Mouse (Mus musculus) E14TG2a.4 (cell line): ENCODE measurements around the gene Ube2d3.

ENCODE experiments used
- H3K27me3 ChIP-seq: 2 replicates; pipeline ENCODE4 v1.6.1; 2014; ENCODE audit warnings: low read length, control low read depth; ENCODE audit not compliant: insufficient read depth
- H3K36me3 ChIP-seq: 2 replicates; pipeline ENCODE4 v1.6.1; 2014; ENCODE audit warnings: low read length, control low read depth; ENCODE audit not compliant: insufficient read depth
- H3K4me1 ChIP-seq: replicated peaks from 2 replicates; pipeline ENCODE4 v1.6.1; 2014; ENCODE audit warnings: low read depth, low read length, control low read depth
- H3K4me3 ChIP-seq: replicated peaks from 2 replicates; pipeline ENCODE4 v1.5.1; 2014; ENCODE audit warnings: mild to moderate bottlenecking, low read length
- H3K9me3 ChIP-seq: 2 replicates; pipeline ENCODE4 v1.6.1; 2014; ENCODE audit warnings: low read length, control low read depth
- CTCF ChIP-seq: conservative IDR thresholded peaks from 2 replicates; pipeline ENCODE4 v1.5.1; 2014; ENCODE audit warnings: low read length
- NANOG ChIP-seq: IDR thresholded peaks from 2 replicates; pipeline ENCODE4 v1.6.1; 2014; ENCODE audit warnings: borderline replicate concordance, low read length, mixed read lengths
- POU5F1 ChIP-seq: IDR thresholded peaks from 2 replicates; pipeline ENCODE4 v1.6.1; 2014; ENCODE audit warnings: low read length, borderline replicate concordance

Ube2d3 gene

DNA sequence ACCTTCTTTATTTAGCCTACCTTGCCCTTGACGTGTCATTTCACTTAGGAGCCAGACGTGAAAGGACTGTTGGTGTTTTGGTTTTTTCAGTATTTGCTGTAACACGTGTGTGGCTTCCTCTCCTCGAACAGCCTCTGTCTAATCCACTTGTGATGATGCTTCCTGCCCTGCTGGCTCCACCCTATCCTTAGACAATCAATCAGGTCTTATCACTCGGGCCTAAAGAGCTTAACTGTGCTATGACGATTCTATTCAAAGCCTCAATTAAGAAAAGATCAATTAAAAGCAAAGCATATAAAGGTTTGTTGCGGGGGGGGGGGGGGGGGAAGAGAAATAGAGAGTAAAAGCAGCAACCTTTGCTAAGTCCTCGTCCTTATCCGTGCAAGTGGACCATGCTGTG is 30.6 kb upstream of the Ube2d3 start:
- TF ChIP-seq POU5F1 (no peak), CTCF (no peak), NANOG (no peak)
- Histone ChIP-seq H3K4me3 (no peak overlapping the region), H3K36me3 (peaks cover 12% of the 10 kb centered on the region; the same call in 1 of the 2 replicates), H3K9me3 (no peaks in the 10 kb centered on the region), H3K4me1 (peaks cover 29% of the 10 kb centered on the region), H3K27me3 (no peaks in the 10 kb centered on the region)

DNA sequence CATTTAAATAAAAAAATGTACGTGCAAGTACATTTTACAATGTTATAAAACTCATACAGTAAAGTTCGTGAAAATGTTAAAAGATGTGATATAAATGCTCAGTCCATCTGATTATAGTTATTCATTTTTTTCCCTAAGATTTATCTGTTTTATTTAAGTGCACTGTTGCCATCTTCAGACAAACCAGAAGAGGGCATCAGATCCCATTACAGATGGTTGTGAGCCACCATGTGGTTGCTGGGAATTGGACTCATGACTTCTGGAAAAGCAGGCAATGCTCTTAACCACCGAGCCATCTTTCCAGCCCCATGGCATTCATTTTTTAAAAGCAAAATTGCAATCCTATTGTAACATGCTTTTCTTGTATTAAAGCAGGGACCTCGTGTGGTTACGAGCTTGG is 28.7 kb upstream of the Ube2d3 start:
- peak; percentile 43 for TF ChIP-seq CTCF
- no peak for TF ChIP-seq POU5F1
- Histone ChIP-seq H3K4me1 (peaks cover 28% of the 10 kb centered on the region), H3K4me3 (no peak overlapping the region), H3K9me3 (no peaks in the 10 kb centered on the region), H3K27me3 (no peaks in the 10 kb centered on the region), H3K36me3 (peaks cover 18% of the 10 kb centered on the region; the same call in 1 of the 2 replicates)

DNA sequence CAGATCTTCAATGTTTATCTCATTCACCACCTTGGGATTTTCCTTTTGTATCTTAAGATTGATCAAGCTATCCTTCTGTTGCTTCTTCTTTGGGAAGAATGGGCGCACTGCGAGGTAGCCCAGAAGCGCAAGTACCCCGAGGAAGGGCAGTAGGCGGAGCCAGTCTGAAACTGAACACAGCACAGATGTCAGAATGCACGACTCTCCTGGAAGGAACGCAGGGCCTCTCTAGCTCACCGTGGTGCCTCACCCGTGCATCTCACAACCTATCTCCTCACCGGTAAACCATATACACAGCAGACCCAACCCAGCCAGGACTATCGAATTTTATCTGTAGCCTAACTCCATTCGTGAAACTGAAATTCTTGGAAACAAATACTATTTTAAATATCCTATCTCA is 26.9 kb upstream of the Ube2d3 start:
- no peaks in the 10 kb centered on the region for H3K9me3 ChIP-seq
- TF ChIP-seq CTCF: no peak
- TF ChIP-seq NANOG: no peak
- no peak for TF ChIP-seq POU5F1
- peak overlapping the region; percentile 50 for H3K4me3 ChIP-seq
- H3K27me3 ChIP-seq: no peaks in the 10 kb centered on the region
- H3K36me3 ChIP-seq: peaks cover 21% of the 10 kb centered on the region; the same call in 1 of the 2 replicates
- peaks cover 35% of the 10 kb centered on the region for H3K4me1 ChIP-seq

DNA sequence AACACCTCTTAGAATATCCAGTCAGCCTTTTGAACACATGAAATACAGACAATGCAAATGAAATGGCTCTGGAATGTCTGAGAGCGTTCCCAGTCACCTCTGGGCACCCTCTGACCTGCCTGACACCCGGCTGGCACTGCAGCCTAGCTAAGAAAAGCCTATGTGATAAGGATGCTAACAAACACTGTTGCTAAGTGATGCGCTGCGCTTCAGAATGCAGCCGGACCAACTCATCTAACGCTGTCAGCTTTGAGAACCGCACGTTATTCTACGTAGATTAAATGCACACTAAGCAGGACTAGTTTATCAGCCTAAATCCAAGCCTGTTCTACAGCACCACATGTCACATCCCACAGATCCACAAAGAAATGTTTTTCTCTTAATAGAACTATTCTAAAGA is 26.1 kb upstream of the Ube2d3 start:
- Histone ChIP-seq H3K9me3 (no peaks in the 10 kb centered on the region), H3K36me3 (peaks cover 26% of the 10 kb centered on the region; the same call in 1 of the 2 replicates), H3K4me3 (no peak overlapping the region), H3K4me1 (peaks cover 38% of the 10 kb centered on the region), H3K27me3 (no peaks in the 10 kb centered on the region)
- no peak for TF ChIP-seq CTCF
- no peak for TF ChIP-seq NANOG
- TF ChIP-seq POU5F1: no peak

DNA sequence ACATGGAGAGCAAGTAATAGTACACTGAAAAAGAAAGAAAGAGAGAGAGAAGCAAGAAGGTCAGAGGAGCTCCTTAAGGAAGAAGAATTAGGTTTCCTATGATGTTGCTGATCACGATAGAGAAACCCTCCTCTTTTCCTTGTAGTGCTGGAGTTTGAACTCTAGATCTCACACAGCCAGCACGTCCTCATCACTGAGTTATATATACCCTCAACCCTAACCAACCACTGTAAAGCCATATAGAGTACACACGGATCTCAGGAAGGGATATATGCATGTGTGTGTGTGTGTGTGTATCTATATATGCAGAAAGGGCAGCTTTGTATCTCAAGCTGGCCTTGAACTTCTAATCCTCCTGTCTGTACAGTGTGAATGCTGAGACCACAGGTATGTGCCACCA is 20.7 kb upstream of the Ube2d3 start:
- no peak for TF ChIP-seq CTCF
- peaks cover 47% of the 10 kb centered on the region for H3K4me1 ChIP-seq
- H3K36me3 ChIP-seq: peaks cover 21% of the 10 kb centered on the region; the same call in 1 of the 2 replicates
- no peaks in the 10 kb centered on the region for H3K9me3 ChIP-seq
- H3K27me3 ChIP-seq: no peaks in the 10 kb centered on the region
- no peak overlapping the region for H3K4me3 ChIP-seq

DNA sequence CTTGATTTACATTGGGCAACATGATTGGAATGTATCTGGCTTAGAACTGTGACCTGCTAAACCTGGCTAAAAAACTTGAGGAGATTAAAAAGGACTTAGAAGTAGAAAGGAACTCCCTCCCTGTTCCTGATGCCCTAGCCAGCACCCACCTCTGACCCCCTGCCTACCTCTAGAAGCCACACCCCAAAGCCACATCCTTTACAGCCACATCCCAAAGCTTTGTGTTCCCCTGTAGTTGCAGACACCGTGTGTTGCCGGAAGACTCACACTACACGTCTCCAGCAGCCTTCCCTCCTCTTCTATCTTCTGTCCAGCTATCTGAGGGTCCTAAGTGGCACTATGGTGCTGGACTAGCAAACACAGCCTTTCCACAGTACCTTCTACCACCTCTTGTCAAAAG is 20.1 kb upstream of the Ube2d3 start:
- no peaks in the 10 kb centered on the region for H3K27me3 ChIP-seq
- peaks cover 45% of the 10 kb centered on the region for H3K4me1 ChIP-seq
- H3K36me3 ChIP-seq: peaks cover 21% of the 10 kb centered on the region; the same call in 1 of the 2 replicates
- H3K4me3 ChIP-seq: no peak overlapping the region
- no peak for TF ChIP-seq POU5F1
- TF ChIP-seq NANOG: no peak
- TF ChIP-seq CTCF: no peak
- no peaks in the 10 kb centered on the region for H3K9me3 ChIP-seq

DNA sequence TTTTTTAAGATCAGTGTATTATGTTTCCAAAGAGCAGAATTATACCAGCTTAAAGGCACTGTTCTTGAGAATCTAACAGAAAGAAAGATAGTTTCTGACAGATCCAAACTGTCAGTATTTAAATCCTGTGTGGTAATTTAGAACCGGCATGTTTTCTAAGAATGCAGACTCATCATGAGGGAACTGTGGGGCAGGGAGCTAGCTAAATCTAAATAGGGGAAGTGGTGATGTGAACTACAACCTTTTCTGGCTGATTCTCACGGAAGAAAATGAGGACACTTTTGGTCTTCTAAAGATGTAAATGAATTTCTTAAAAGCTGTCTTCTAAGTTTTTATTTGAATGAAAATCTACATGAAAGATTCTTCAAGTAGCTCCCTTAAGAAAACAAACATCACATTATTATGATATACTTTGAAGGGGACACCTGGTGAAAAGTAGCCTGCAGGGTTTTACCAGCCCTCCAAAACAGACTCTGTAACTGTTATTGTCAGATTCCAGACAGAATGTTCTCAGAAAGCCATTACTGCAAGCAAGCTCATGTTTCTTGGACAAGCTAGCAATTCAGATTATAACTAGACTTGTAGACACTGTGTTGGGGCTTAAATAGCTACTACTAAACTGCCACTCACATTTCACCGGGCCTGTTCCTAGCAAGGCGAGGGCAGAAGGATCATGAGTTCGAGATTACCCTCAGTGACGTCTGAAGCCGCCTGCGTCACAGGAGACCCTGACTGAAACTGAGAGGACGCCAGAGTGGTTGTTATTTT is 17.2 kb upstream of the Ube2d3 start:
- Histone ChIP-seq H3K27me3 (no peaks in the 10 kb centered on the region), H3K9me3 (no peaks in the 10 kb centered on the region), H3K36me3 (peaks cover 11% of the 10 kb centered on the region; the same call in 1 of the 2 replicates), H3K4me1 (peaks cover 44% of the 10 kb centered on the region), H3K4me3 (no peak overlapping the region)
- TF ChIP-seq CTCF: no peak
- TF ChIP-seq NANOG: no peak
- no peak for TF ChIP-seq POU5F1

DNA sequence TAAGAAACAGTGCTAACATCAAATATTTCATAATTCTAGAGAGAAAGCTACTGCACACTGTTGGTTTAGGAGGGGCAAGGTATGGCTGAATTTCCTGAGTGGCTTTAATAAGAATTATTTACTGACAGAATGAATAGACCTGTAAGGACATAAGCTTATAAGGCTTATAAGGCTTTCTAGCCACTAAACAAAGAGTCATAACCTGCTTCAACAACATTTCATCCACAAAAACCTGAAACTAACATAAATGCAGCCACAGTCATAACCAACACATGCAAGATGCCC is 16.7 kb upstream of the Ube2d3 start:
- H3K27me3 ChIP-seq: no peaks in the 10 kb centered on the region
- H3K9me3 ChIP-seq: no peaks in the 10 kb centered on the region
- no peak for TF ChIP-seq CTCF
- no peak for TF ChIP-seq POU5F1
- no peak for TF ChIP-seq NANOG

DNA sequence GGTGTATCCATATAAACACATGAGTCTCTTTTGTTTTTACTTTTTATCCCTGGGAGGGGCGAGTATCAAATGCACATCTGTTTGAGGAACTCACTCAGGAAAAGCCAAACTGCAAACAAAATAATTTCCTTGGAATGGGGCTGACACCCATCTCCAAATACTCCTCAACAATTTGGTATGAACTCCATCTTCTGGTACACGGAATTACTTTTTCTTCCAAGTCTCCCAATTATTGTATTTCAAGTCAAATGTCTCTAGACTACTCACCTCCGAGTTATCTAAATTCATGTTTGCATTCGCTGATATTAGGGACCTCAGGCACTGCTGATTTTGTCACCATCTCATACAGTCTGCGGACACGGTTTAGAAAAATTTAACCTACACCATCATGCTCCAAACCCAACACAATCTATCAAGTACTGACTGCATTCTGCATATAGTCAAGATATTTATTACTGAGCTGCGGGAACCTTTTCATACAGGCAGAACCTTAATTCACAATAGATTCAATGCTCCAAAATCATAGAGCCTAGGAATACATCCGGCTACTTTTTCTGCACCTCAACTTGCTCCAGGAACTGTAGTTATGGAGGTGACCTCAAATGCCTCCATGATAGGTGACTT is 15.6 kb upstream of the Ube2d3 start:
- TF ChIP-seq NANOG (no peak), CTCF (no peak), POU5F1 (no peak)
- peaks cover 40% of the 10 kb centered on the region for H3K4me1 ChIP-seq
- H3K27me3 ChIP-seq: no peaks in the 10 kb centered on the region

More for the DNA sequence above, 16.7 kb upstream of the Ube2d3 start:
- Histone ChIP-seq H3K4me1 (peaks cover 44% of the 10 kb centered on the region), H3K4me3 (no peak overlapping the region), H3K36me3 (peaks cover 9% of the 10 kb centered on the region; the same call in 1 of the 2 replicates)

More for the DNA sequence above, 15.6 kb upstream of the Ube2d3 start:
- peak overlapping the region; percentile 87 for H3K4me3 ChIP-seq
- H3K9me3 ChIP-seq: no peaks in the 10 kb centered on the region
- peaks cover 4% of the 10 kb centered on the region; the same call in 1 of the 2 replicates for H3K36me3 ChIP-seq
